Mouse (Mus musculus): Measurements from ENCODE around the gene Akirin1.
A peak's percentile ranks its signal among the peaks of the same experiment; 100 is the strongest.

DNA sequence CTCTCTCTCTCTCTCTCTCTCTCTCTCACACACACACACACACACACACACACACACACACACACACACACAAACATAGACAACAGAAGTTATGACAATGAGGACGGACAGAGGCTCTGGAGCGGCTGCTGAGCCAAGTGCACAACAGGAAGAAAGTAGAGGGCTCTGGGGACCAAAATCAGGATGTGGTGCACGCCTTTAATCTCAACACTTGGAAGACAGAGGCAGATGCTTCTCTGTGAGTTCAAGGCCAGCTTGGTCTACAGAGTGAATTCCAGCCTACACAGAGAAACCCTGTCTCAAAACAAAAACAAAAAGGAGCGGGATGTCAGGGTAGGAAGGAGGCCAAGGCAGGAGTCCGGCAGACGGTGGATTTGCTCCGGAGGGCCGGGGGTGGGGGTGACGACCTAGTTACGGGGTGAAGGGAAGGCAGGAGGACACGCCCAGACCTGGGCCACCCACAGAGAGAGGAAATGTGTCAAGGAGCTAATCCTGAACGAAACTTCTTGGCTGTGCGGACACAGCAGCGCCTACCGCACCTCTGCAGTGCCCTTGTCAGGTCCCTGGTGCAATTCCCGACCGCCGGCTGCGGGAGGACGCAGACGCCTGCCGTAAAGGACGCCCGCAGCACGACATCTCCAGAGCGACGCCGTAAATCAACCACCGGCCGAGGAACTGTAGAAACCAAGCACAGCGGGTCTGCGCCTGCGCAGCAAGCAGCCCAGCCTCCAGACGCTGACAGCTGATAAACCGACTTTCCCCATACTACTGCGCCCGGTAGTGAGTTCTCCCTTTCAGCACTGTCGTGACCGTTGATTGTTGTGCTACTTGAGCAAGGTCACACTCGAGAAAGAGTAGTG lies 32.3 kb downstream of the Akirin1 start, which contains the start of gene Ndufs5:
- TF ChIP-seq CTCF (IDR thresholded peaks at IDR 0.05; ENCODE audit: insufficient read depth, low read length) (no peak), POLR2A (IDR thresholded peaks at IDR 0.05; ENCODE audit: borderline replicate concordance, extremely low read depth, low read depth, low read length) (peak; percentile 86; the same call in 1 of the 2 replicates)

Measured in lung, adult 2 months (tissue).